Mouse (Mus musculus) stomach, embryonic 15.5 days (tissue): Measurements from ENCODE around the gene Fbxo40. TPM values are rescaled to one million over a fixed set of nuclear protein-coding genes. Genes with fewer than 3 reads are reported as not detected.

Experiments used
- ATAC-seq: fragments of 200-750 bp; cut with Nextera tagmentation; 2 replicates; pipeline ENCODE4 v1.8.0; 2017; ENCODE audit warnings: low read depth, moderate number of reproducible peaks, moderate TSS enrichment; ENCODE audit not compliant: insufficient read depth, low FRiP score
- H3K27ac ChIP-seq: fragments of 300-500 bp; sonication (generic); 2 replicates; pipeline ENCODE4 v1.5.1; 2015; ENCODE audit warnings: mild to moderate bottlenecking, inconsistent platforms
- H3K27me3 ChIP-seq: fragments of 300-500 bp; sonication (generic); replicated peaks from 2 replicates; pipeline ENCODE4 v1.6.1; 2015; ENCODE audit warnings: inconsistent platforms
- H3K36me3 ChIP-seq: fragments of 300-500 bp; sonication (generic); 2 replicates; pipeline ENCODE4 v1.6.1; 2015; ENCODE audit warnings: inconsistent platforms
- H3K4me1 ChIP-seq: fragments of 300-500 bp; sonication (generic); 2 replicates; pipeline ENCODE4 v1.6.1; 2015; ENCODE audit warnings: inconsistent platforms
- H3K4me2 ChIP-seq: fragments of 300-500 bp; sonication (generic); 2 replicates; pipeline ENCODE4 v1.6.1; 2015; ENCODE audit warnings: mild to moderate bottlenecking, inconsistent platforms
- H3K4me3 ChIP-seq: fragments of 300-500 bp; sonication (generic); replicated peaks from 2 replicates; pipeline ENCODE4 v1.5.1; 2015; ENCODE audit warnings: inconsistent platforms
- H3K9ac ChIP-seq: fragments of 300-500 bp; sonication (generic); 2 replicates; pipeline ENCODE4 v1.6.1; 2015; ENCODE audit warnings: inconsistent platforms
- H3K9me3 ChIP-seq: fragments of 300-500 bp; sonication (generic); 2 replicates; pipeline ENCODE4 v1.6.1; 2016; ENCODE audit warnings: inconsistent platforms
- WGBS: fragments of 180-500 bp; shearing (Covaris S2); methylation state at CpG from one replicate; pipeline ENCODE4 v1.1.7; 2015; 5-methylcytosine and 5-hydroxymethylcytosine counted together
- polyA plus RNA-seq: library from polyadenylated mRNA; unstranded; fragments of >200 nt; fragmentation: Nextera tagmentation; extraction: Ambion mirVana; gene quantifications from 2 replicates; pipeline ENCODE4 v1.2.1, GENCODE M21; 2015

Gene Fbxo40
- 0.03 TPM in 2 replicates for polyA plus RNA-seq

DNA sequence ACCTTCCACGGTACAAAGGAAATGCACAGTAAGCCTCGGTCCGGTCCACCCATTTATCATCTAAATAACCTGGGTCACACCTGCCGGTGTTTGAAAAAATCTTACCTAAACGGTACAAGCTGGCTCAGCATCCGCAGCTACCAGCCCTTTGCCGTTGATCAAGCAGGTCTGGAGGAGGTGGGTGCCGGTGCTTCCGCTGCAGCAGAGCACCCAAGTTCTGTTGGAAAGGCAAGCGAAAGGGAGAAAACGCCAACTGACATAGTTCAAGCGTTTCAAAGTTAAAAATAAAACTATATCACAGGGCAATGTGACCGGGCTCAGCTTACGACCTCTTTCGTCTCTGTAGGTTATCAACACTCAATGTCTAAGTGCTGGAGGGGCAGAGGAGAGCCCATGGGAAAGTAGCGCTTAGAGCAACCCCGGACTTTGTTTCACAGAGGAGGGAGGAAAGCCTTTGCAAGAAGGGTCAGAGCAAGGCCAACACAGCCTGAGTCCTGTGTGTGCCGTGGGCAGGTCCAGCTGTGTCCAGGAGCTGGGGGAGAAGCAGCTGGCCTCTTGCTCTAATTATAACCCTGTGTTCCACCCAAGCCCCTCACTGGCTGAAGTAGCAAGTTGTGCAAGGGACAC is at the start of gene Fbxo40:
Fbxo40 (minus strand) TSS at position 469 of the 627 bp plus-strand sequence.
- H3K36me3 ChIP-seq: no peaks in the 10 kb centered on the region
- H3K9me3 ChIP-seq: no peaks in the 10 kb centered on the region
- H3K9ac ChIP-seq: no peak within 1 kb of the TSS
- H3K4me2 ChIP-seq: no peak within 1 kb of the TSS
- no peak within 1 kb of the TSS for H3K4me3 ChIP-seq
- no peak for ATAC-seq
- no peaks in the 10 kb centered on the region for H3K27me3 ChIP-seq
- WGBS: 52% methylated on average over 18 of the region's 18 CpGs
- H3K27ac ChIP-seq: no peak within 1 kb of the TSS
- no peaks in the 10 kb centered on the region for H3K4me1 ChIP-seq

GRCm38 (mm10) chr16:37034751-37035150 is 44.5 kb upstream of the Fbxo40 start:
- H3K9me3 ChIP-seq: no peaks in the 10 kb centered on the region
- no peak overlapping the region for H3K4me2 ChIP-seq
- no peaks in the 10 kb centered on the region for H3K36me3 ChIP-seq
- no peak overlapping the region for H3K9ac ChIP-seq
- no peak for ATAC-seq
- H3K4me1 ChIP-seq: no peaks in the 10 kb centered on the region
- WGBS: 92% methylated on average over 8 of the region's 8 CpGs
- H3K4me3 ChIP-seq: no peak overlapping the region
- no peak overlapping the region for H3K27ac ChIP-seq
- H3K27me3 ChIP-seq: no peaks in the 10 kb centered on the region

- Histone ChIP-seq H3K9me3 (no peaks in the 10 kb centered on the region), H3K9ac (no peak overlapping the region), H3K4me1 (no peaks in the 10 kb centered on the region), H3K27ac (no peak overlapping the region), H3K4me3 (no peak overlapping the region), H3K27me3 (no peaks in the 10 kb centered on the region), H3K36me3 (no peaks in the 10 kb centered on the region), H3K4me2 (no peak overlapping the region)
- no peak for ATAC-seq
- 70% methylated on average over 3 of the region's 3 CpGs for WGBS
Measured at GRCm38 (mm10) chr16:37031996-37032395, 41.7 kb upstream of the Fbxo40 start.

DNA sequence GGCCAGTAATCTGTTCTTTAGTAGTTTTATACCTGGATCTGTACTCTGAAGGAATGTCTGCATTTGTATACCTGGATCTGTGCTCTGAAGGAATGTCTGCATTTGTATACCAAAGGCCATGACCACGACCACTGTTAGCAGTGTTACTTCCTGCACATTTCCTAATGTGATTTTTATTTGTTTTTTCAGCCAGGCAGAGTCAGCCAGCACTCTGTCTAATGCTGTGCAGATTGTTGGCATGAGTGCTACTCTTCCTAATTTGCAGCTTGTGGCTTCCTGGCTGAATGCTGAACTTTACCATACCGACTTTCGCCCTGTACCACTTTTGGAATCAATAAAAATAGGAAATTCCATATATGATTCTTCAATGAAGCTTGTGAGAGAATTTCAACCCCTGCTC is 37.3 kb upstream of the Fbxo40 start:
- no peak overlapping the region for H3K9ac ChIP-seq
- no peaks in the 10 kb centered on the region for H3K9me3 ChIP-seq
- no peak for ATAC-seq
- H3K27ac ChIP-seq: no peak overlapping the region
- no peak overlapping the region for H3K4me2 ChIP-seq
- H3K4me1 ChIP-seq: no peaks in the 10 kb centered on the region
- WGBS: 78% methylated on average over 3 of the region's 3 CpGs
- no peaks in the 10 kb centered on the region for H3K36me3 ChIP-seq
- no peak overlapping the region for H3K4me3 ChIP-seq
- H3K27me3 ChIP-seq: no peaks in the 10 kb centered on the region

GRCm38 (mm10) chr16:37012336-37012735 is 22.1 kb upstream of the Fbxo40 start:
- peak overlapping the region; percentile 94 for H3K4me2 ChIP-seq
- no peak overlapping the region for H3K27ac ChIP-seq
- no peaks in the 10 kb centered on the region for H3K36me3 ChIP-seq
- H3K9ac ChIP-seq: peak overlapping the region; percentile 77; the same call in 1 of the 2 replicates
- no peak; the same call in 1 of the 2 replicates for ATAC-seq
- H3K9me3 ChIP-seq: no peaks in the 10 kb centered on the region
- WGBS: 40% methylated on average over 5 of the region's 5 CpGs
- peaks cover 11% of the 10 kb centered on the region; the same call in 1 of the 2 replicates for H3K4me1 ChIP-seq
- no peaks in the 10 kb centered on the region for H3K27me3 ChIP-seq
- H3K4me3 ChIP-seq: peak overlapping the region; percentile 77

- H3K36me3 ChIP-seq: no peaks in the 10 kb centered on the region
- H3K9me3 ChIP-seq: no peaks in the 10 kb centered on the region
- H3K9ac ChIP-seq: peak overlapping the region; percentile 77; the same call in 1 of the 2 replicates
- peak; percentile 63 for ATAC-seq
- H3K4me2 ChIP-seq: peak overlapping the region; percentile 94
- peaks cover 11% of the 10 kb centered on the region; the same call in 1 of the 2 replicates for H3K4me1 ChIP-seq
- H3K27me3 ChIP-seq: no peaks in the 10 kb centered on the region
- no peak overlapping the region for H3K27ac ChIP-seq
- H3K4me3 ChIP-seq: peak overlapping the region; percentile 77
- 1% methylated on average over 26 of the region's 26 CpGs for WGBS
Measured at GRCm38 (mm10) chr16:37011922-37012289, 21.6 kb upstream of the Fbxo40 start.

- Histone ChIP-seq H3K27ac (no peak within 1 kb of the TSS), H3K9ac (peak within 1 kb of the TSS; percentile 77; the same call in 1 of the 2 replicates), H3K9me3 (no peaks in the 10 kb centered on the region), H3K4me2 (peak within 1 kb of the TSS; percentile 94), H3K27me3 (no peaks in the 10 kb centered on the region), H3K4me3 (peak within 1 kb of the TSS; percentile 77), H3K36me3 (no peaks in the 10 kb centered on the region), H3K4me1 (peaks cover 11% of the 10 kb centered on the region; the same call in 1 of the 2 replicates)
- peak; percentile 97 for ATAC-seq
- 3% methylated on average over 30 of the region's 30 CpGs for WGBS
Measured at GRCm38 (mm10) chr16:37011061-37011921, 21.0 kb upstream of the Fbxo40 start, which contains the start of gene Polq. Polq (plus strand) TSS chr16:37011786.

DNA sequence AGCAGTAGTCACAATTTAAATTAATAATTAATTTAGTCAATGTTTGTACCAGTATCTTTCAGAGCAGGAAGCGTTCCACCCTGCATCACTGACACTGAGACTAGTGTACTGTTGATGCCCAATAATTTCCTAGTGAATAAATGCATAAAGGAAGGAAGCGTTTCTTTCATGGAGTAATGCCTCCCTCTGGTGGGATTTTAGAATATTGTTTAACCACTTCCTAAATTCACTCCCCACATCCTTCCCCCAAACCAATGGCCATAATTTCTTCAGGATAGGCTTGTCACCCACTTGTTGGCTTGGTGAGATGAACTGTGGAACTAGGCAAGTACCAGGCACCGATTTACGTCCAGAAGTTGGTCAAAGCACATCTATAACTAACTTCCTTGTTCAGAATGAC is 20.1 kb upstream of the Fbxo40 start:
- H3K36me3 ChIP-seq: no peaks in the 10 kb centered on the region
- H3K4me1 ChIP-seq: peaks cover 11% of the 10 kb centered on the region; the same call in 1 of the 2 replicates
- no peak for ATAC-seq
- no peak overlapping the region for H3K9ac ChIP-seq
- no peak overlapping the region for H3K27ac ChIP-seq
- H3K27me3 ChIP-seq: no peaks in the 10 kb centered on the region
- WGBS: 48% methylated on average over 4 of the region's 4 CpGs
- H3K9me3 ChIP-seq: no peaks in the 10 kb centered on the region
- H3K4me2 ChIP-seq: no peak overlapping the region
- no peak overlapping the region for H3K4me3 ChIP-seq

DNA sequence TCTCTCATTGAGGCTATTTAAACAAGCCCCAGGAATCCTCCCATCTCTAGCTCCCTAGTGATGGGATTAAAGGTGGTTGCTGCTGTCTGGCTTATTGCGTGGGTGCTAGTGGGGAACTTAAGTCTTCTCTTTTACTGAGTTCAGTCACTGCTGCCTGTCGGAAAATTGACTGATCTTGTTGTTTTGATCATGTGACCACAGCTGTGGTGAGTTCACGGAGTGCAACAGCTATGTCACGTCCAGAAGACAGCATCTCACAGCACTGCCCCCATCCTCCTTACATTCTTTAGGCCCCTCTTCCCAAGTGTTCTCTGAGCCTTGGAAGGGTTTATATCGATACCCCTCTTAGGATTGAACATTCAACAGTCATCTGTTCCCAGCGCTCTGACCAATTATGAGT is 19.0 kb upstream of the Fbxo40 start:
- H3K36me3 ChIP-seq: no peaks in the 10 kb centered on the region
- H3K27me3 ChIP-seq: no peaks in the 10 kb centered on the region
- H3K27ac ChIP-seq: no peak overlapping the region
- H3K4me1 ChIP-seq: peaks cover 11% of the 10 kb centered on the region; the same call in 1 of the 2 replicates
- H3K4me3 ChIP-seq: no peak overlapping the region
- ATAC-seq: no peak
- no peak overlapping the region for H3K9ac ChIP-seq
- WGBS: 59% methylated on average over 6 of the region's 6 CpGs
- no peaks in the 10 kb centered on the region for H3K9me3 ChIP-seq
- no peak overlapping the region for H3K4me2 ChIP-seq

- Histone ChIP-seq H3K4me3 (no peak overlapping the region), H3K27ac (no peak overlapping the region), H3K36me3 (no peaks in the 10 kb centered on the region), H3K4me2 (no peak overlapping the region), H3K9ac (no peak overlapping the region), H3K9me3 (no peaks in the 10 kb centered on the region), H3K27me3 (no peaks in the 10 kb centered on the region), H3K4me1 (no peaks in the 10 kb centered on the region)
- 69% methylated on average over 9 of the region's 9 CpGs for WGBS
- no peak for ATAC-seq
Measured at GRCm38 (mm10) chr16:36999366-36999972, 9.2 kb upstream of the Fbxo40 start.

DNA sequence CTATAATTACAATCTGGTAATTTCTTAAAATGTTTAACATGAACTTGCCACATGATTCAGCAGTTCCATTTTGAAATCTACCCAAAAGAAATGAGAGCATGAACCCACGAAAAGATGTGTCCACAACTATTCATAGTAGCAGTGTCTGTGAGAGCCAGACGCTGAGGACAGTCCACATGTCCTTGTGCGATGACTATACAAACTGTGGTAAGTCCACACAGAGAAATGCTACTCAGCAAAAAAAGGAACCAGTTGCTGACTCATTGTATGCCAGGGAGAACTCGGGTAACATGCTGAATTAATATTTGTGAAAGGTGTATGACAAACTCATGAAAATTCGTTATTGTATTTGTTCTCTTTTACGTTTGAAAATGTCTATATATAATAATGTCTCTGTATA is 7.4 kb upstream of the Fbxo40 start:
- H3K4me1 ChIP-seq: no peaks in the 10 kb centered on the region
- no peak overlapping the region for H3K4me2 ChIP-seq
- no peaks in the 10 kb centered on the region for H3K36me3 ChIP-seq
- H3K27ac ChIP-seq: no peak overlapping the region
- H3K27me3 ChIP-seq: no peaks in the 10 kb centered on the region
- no peak overlapping the region for H3K4me3 ChIP-seq
- 70% methylated on average over 6 of the region's 6 CpGs for WGBS
- no peak overlapping the region for H3K9ac ChIP-seq
- no peaks in the 10 kb centered on the region for H3K9me3 ChIP-seq
- ATAC-seq: no peak

- Histone ChIP-seq H3K9ac (no peak overlapping the region), H3K27ac (no peak overlapping the region), H3K4me3 (no peak overlapping the region), H3K9me3 (no peaks in the 10 kb centered on the region), H3K4me1 (no peaks in the 10 kb centered on the region), H3K4me2 (no peak overlapping the region), H3K27me3 (no peaks in the 10 kb centered on the region), H3K36me3 (no peaks in the 10 kb centered on the region)
- ATAC-seq: no peak
- WGBS: 70% methylated on average over 8 of the region's 8 CpGs
Measured at GRCm38 (mm10) chr16:36989493-36989892, 774 bp downstream of the Fbxo40 start.
